Mouse (Mus musculus): ENCODE data around the gene Syn3.

DNA sequence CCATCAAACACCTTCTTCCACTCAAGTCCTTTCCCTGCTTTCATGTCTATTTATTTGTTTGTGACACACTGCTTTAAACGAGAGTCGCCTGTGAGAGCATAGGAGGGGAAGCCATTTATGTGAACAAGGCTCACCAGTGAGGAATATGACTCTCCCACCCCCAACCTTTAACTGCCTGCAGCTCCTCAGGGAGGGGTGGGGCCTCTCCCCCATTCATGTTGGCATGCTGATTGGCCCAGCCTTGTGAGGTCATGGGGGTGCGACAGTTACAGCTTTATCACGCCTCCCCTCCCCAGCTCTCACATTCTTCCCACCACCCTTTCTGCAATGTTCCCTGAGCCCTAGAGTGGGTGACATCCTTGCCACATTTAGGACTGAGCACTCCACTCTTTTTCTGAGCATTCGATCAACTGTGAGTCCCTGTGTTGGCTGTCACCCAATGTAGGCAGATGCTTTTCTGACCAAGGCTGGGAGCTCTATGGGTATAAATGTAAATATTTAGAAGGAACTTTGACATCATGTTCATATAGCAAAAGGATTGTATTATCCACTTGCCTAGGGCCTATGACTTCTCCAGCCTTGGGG lies 361.0 kb downstream of the Syn3 start:
- TF ChIP-seq POLR2A (IDR thresholded peaks at IDR 0.05; ENCODE audit: insufficient read depth, low read length) (no peak), CTCF (IDR thresholded peaks at IDR 0.05; ENCODE audit: low read depth, low read length) (no peak), EP300 (IDR thresholded peaks at IDR 0.05; ENCODE audit: insufficient read depth, low read depth, low read length) (no peak)

Data from ES-Bruce4 (cell line).